Mouse (Mus musculus): ENCODE results near the gene Lama4.

Gene Lama4

GRCm38 (mm10) chr10:39157321-39157720, 192.0 kb downstream of the Lama4 start:
- in situ Hi-C loops (cut with MboI) = no loop called here

- in situ Hi-C loops (cut with MboI) = no loop called here
Measured at GRCm38 (mm10) chr10:39158306-39158705, 193.0 kb downstream of the Lama4 start.

All from mature B cell (primary cell).